Mouse (Mus musculus) ovary, postnatal 36 days (tissue): ENCODE measurements around the gene Nop10.

Experiments
- DNase-seq: peaks from one replicate; pipeline ENCODE4 v3.0.0; 2022; ENCODE audit warnings: low spot score, mixed read lengths

Gene Nop10

DNA sequence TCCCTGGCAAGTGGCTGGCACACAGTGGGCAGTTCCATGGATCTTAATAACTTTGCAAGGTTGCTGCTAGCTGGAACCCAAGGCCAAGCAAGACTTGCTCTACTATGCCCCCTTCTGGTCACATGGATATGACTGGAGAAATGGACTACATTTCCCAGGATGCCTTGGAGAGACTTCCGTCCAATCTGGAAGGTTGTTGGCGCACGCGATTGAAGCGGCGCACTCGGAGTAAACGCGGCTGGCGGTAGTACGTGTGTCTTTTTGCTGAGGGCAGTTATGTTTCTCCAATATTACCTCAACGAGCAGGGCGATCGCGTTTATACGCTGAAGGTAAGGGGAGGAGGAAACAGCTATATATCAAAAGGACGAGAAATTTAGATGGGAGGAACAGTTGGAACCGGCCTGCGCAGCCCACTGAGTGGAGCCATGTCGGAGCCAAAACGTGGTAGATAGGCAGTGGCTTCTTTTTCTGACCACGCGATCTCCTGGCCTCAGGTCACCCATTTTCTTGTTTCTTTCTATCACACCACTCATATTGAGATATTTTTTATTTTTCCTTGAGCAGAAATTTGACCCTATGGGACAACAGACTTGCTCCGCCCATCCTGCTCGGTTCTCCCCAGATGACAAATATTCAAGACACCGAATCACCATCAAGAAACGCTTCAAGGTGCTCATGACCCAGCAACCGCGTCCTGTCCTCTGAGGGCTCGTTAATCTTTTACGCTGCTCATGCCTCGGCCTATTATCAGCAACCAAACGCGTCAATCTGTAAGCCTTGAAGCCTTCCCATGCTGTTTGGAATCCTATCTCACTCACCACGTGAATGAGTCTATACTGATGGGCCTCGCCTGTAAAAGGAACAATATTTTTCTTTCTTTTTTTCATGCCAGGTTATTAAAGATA lies at the start of gene Nop10:
Nop10 (plus strand) TSS at position 179 of the 906 bp plus-strand sequence.
- peak; percentile 78 for DNase-seq

DNA sequence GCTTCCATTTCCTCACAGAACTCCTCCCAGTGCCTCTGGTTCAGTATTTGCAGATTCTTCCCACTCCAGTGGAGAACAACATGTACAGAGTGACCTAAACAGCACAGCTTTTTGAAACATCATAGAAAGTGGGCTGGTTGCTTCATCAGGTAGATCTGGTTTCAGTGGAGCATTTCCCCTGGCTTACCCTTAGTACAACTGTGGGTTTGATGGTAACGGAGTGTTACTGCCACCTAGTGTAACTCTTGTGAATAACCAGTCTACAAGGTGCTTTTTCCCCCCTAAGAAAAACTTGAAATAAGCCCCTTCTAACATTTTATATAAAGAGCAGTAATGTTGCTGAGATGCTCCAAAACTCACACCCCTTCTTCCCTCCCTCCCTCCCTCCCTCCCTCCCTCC lies 45.7 kb upstream of the Nop10 start:
- DNase-seq = no peak

DNA sequence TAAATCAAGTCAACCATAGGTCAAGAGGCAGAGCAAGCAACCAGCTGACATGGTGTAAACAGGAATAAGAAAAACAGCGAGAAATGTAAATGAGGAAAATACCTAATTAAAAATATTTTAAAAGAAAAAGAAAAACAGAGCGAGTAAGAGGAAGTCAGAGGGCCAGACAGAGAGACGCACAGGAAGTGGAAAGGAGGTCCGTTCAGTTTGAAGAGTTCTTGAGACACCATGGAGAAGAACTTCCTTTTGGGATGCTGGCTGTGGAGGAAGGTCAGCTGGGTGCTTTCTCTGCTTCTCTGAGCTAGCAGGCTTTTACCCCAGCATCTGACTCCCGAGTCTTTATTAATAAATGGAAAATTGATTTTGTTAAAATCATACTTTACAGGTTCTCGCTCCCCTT lies 44.1 kb upstream of the Nop10 start:
- no peak for DNase-seq

DNA sequence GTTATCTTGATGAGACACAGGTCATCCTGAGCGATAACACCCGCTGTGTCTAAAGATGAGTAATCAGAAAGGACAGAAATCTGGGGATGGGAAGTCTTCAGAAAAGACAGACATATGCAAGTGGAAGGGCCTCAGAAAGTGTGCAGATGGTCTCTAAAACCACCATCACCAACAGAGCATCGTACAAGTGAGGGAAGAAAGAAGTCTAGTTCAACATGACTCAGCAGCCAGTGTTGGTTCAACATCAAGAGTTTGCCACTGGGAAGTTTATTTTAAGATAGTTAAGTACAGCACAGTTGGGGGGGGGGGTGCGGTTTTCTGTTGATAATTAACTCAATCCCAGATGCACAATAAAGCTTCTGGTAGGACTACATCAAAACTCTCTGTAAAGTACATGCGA lies 40.8 kb upstream of the Nop10 start:
- no peak for DNase-seq

DNA sequence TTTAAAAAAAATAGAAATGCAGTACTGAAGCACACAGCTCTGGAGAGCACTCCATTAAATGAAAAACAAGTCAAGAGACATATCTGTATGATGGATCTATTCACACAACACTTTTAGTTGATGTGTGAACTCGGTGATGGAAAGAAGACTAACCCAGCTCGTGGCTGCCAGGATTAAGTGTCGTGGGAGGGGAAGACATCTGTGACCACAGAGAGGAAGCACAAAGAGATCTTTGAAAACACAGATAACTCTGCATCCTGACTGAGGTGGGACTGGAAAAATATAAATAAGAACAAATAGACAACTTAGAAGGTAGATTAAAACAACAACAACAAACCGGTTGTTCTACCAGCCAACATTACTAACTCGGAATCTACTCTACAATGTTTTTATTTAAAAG lies 39.1 kb upstream of the Nop10 start:
- DNase-seq = no peak

DNA sequence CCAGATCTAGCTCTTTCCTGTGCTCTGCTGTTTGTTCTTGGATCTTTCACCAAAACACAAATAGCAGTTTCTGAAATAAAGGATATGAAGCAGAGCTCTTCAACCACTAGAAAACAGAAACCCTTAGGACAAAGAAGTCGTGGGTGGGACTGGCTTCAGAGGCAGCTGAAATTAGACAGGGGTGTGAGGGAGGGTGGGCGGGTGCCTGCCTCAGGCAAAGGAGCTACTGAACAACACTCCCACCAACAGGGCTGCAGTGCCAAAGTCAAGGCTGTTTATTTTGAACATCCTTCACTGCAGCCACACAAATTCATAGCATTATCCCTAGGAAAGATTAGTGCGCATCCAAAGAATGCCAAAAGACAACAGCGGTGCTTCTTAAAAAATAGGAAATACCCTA lies 37.4 kb upstream of the Nop10 start:
- no peak for DNase-seq

DNA sequence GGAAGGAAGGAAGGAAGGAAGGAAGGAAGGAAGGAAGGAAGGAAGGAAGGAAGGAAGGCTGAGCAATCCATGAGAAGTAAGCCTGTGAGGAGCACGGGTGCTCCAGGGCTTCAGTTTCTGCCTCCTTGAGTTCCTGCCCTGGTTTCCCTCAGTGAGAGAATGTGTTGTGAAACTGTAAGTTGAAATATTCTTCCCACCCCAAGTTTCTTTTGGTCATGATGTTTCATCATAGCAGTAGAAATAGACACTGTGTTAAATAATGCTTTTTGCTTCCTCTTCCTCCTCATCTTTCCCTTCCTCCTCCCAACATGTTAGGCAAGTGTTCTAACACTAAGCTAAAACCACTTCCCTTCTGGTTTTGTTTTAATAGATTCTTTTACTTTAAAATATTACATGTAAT lies 29.1 kb upstream of the Nop10 start:
- DNase-seq = no peak

DNA sequence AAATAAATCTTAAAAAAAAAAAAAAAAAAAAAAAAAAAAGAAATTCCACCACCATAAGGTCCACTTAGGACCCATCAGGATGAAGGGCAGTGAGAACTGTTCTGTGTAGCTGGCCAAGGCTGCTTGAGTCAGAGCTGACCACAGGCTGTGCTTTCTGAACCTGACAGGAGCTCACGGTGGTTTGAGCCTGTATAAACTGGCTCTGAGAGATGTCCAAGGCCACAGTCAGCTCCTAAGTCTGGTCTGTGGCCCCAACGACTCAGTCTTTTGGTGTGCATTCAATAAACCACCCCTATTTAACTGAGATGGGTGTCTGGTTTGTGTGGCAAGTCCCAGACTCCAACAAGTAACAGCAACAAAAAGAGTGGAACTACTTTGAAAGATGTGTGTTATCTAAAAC lies 25.1 kb upstream of the Nop10 start:
- no peak for DNase-seq

DNA sequence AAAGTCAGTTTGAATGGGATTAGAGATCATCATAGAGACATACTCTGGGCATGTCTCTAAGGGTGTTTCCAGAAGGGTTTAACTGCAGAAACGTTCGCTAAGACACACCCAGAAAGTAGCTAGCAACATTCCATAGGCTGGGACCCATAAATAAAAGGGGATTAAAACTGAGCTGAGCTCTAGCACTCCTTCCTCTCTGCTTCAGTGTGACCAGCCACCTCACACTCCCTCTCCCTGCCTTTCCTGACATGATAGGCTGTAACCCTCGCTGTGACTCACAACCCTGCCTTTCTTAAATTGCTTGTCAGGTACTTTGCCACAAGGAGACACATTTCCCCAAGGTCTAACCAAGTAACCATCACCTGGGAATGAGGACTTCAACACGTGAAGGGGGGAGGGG lies 23.7 kb upstream of the Nop10 start:
- DNase-seq = no peak

DNA sequence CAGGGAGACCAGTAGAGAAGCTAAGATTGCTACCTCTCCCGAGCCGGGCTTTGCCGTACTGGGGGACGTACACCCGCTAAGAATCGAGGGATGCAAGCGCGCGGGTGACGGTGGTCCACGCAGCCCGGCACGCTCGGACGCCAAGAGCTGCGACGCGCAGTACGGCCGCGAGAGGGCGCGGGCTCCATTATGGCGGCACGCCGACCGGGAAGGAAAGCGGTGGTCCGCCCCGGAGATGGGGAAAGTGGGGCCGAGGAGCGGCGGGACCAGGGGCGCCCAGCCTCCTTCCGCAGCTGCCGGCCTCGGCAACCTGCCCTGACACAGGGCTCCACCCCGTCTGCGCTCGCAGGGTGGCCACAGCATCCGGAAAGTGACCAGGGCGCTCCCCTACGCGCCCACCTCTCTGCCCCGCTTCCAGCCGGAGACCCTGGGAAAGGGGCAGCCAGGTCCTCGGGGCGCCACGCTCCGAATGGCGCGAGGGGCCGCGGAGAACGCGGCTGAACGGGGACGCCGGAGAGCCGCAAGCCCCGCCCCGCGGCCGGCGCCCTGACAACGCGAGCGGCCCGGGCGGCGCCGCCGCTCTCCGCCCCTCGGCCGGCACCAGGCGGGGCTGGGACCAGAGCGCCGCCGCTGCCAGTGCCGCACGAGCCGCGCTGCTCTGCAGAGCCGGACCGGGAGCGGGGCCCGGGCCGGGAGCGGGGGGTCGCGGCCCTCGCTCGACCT lies 22.4 kb upstream of the Nop10 start, which contains the start of gene Lpcat4:
Lpcat4 (plus strand) TSS at position 257 of the 723 bp plus-strand sequence.
- peak; percentile 87 for DNase-seq

DNA sequence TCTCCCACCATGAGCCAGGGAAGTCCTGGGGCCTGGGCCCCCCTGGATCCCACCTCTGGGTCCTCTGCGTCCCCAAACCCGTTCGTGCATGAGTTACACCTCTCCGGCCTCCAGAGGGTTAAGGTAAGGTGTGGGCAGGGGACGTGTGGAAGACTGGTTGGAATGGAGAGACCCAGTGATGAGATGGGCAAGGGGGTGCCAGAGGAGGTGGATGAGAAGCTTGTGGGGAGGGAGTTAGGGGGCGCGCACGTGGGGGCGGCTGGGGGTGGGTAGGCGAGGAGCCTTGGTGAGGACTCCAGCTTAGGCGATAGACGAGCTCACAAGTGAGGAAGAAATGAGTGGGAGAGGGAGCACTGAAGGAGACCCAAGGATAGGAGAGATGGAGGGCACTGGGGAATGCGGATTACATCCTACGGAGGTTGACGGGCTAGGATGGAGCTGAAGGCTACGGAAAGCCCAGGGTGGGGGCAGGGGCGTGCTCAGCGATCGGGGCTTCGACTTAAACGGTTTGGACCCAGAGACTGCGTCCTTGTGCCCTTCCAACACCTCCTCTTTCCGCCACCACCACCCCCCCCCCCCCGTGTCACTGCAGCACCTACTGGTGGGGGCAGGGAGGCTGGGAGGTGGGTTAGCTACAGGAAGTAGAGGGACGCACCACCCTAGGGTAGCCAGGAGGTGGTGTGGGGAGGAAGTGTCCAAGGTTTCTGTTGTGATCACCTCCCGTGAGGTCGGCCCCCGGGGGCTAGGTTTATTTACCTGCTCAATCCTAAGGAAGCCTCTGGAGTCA lies 21.6 kb upstream of the Nop10 start:
- no peak for DNase-seq

DNA sequence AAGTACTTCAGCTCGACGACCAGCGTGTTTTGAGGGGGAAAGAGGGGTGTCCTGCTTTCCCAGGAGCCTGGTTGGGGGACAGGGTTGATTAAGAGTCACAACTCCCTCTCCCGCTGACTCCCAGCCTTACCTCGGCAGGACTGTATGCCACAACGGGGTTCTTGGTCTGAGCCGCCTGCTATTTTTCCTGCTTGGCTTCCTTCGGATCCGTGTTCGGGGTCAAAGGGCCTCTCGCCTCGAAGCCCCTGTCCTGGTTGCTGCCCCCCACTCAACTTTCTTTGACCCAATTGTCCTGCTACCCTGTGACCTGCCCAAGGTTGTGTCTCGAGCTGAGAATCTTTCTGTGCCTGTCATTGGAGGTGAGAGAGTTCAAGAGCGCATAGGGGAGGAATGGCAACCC lies 19.9 kb upstream of the Nop10 start:
- DNase-seq = no peak

DNA sequence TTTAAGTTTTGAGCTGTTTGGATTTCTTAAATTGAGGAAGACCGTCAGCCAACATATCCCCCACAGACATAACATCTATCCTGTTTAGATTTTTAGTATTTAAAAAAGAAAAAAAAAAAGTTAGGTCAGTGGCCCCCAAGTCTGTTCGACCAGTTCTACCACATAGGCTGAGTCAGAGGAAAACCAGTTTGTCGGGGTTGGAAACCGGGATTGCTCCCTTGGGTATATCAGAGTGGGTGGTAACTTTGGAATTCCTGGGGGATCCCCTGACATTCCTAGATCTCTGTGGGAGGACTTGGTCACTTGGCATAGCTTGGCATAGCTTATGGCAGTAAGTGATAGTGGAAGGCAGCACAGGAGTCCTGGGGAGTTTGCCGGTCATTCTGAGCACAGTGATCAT lies 16.4 kb upstream of the Nop10 start:
- no peak for DNase-seq

DNA sequence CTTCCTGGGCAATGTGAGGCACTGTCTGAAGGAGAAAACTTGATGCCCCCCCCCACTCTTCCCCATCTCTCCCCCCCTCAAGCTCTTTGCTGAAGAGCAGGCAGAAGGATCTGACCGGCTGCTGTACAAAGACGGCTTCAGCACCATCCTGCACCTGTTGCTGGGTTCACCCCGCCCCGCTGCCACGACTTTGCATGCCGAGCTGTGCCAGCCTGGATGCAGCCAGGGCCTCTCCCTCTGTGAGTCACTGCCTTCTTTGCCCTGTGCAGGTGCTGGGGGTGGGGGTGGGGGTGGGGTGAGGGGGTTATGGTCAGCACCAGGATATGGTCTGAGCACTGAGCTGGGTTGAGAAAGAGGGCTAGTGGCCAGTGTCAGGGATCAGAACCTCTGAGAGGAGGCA lies 15.5 kb upstream of the Nop10 start:
- no peak for DNase-seq

DNA sequence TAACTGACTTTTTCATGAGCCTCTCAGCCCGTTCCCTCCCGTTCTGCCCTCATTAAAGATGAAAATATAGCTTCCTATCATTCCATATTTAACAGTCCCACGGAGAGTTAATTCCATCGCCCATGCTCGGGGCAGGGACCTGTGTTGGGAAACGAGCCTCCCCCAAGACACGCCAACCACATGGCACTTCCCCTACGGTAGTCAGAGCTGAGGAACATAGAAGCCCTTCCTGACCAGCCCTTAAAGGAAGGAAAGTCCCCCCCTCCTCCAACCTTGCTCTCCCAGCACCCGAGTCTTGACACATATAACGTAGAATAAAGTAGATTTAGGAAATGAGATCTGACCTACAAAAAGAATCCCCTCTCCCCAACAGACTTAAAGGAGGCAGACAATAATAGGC lies 14.4 kb upstream of the Nop10 start:
- no peak for DNase-seq

DNA sequence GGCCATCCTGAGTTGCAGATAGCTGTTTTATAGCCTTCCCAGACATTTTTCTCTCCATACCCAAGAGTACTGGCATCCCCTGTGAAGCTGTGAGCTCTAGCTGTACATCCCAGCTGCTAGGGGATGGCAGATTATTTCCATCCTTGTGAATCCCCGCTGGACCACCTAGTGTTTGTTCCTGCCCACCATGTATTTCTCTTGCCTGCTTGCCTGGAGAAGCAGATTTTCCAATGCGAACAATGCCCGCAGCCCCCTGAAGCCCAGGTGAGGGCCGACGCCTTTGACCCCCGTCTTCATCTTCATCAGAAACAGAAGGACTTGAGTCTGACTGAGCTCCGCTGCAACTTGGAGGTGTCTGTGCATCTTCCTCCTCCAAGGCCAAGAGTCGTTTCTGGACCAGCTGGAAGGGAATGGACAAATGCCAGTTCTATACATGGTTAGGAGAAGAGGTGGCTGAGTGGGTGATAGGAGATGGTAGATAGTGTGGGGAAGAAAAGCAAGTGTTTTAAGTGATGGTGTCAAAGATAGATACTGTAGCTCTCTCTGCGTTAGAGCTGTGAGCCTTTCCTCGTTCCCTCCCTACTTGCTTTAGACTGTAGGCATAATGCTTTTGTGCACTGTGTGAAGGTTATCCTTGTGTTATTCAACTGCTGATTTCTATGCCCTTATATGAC lies 11.8 kb upstream of the Nop10 start:
- DNase-seq = no peak

DNA sequence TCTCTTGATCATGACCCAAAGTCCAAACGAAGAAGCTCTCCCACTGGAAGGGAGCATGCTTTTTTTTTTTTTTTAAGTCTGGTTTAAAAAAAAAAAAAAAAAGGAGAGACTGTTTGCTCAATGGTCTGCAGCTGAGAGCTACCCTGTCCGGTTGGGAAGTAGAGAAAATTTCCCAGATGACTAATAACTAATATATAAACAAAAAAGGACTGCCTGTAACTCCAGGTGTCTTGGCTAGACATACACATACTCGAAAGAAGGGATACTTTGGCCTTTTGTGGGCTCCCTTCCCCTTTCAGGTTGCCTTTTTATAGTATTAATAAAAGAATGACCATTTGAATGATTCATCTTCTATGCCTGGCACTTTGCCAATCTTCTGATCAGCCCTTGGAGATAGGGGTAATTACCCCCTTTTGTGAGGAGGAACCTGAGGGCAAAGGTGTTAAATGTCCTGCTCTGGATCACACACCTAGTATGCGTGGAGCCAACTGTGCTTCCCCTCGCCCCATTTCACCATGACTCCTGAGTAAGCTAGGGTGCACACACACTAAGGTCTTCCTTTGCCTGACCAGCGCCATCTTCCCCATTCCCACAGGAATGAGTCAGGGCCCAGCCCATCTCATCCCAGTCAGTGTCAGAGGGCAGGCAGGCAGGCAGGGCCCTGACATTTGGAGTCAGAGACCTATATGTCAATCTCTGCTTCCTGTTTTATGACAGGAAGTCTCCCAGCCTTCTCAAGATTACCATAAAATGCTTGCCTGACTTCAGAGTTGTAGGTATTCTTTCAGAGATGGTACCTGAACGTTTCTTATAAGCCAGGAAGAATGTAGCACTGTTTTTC lies 6.8 kb upstream of the Nop10 start:
- no peak for DNase-seq

DNA sequence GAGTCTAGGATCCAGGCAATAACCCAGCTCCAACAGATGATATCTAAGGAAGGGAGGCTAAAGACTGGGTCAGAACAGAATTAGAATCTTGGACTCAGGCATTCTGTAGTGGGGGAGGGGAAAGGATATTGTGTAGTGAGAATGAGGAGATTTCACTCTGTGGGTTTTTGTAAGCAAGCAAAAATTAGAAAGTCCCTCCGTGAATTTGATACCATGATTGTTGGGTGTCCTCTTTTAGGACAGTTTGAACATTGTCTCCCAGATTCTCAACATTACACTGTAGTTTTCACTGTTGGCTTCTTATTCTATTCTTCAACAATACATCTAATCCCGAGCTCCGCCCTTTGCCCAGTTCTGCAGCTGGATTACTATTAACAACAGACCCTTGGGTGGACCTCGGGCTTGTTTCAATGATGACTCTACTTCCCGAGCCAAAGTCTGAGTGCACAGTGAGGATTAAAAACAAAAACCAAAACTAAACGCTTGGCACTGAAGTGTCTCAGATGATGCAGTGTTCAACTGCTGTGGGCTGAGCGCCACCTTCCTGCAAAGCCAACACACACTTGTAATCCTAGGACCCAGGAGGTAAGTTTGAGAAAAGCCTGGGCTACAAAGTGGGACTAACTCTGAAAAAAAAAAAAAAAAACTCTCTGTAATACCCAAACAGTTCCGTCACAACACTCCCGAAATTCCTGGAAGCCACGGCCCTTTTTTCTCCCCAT lies 2.3 kb upstream of the Nop10 start, which contains the start of gene Nutm1:
Nutm1 (minus strand) TSS at position 51 of the 722 bp plus-strand sequence.
- DNase-seq = peak; percentile 29

DNA sequence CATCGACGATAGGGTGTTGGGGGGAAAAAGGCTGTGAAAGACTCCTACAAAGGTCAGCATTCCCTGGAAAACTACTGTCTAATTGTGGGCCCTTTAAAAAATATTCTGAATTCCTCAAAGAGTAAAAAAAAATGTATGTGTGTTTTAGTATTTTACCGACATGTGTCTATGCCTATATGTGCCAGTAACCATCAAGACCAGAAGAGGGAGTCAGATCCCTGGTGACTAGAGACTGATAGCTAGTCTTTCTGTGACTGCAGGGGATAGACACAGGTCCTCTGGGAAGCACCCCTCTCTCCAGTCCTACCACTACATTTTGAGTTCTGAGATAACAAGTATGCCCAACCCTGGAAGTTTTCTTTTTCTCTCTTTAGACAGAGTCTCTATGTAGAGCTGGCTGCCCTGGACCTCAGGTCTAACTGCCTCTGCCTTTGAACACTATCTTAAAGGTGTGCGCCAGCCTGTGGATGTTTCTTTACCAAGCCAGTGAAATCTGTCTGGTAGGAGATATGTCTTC lies 1.1 kb downstream of the Nop10 start:
- no peak for DNase-seq

DNA sequence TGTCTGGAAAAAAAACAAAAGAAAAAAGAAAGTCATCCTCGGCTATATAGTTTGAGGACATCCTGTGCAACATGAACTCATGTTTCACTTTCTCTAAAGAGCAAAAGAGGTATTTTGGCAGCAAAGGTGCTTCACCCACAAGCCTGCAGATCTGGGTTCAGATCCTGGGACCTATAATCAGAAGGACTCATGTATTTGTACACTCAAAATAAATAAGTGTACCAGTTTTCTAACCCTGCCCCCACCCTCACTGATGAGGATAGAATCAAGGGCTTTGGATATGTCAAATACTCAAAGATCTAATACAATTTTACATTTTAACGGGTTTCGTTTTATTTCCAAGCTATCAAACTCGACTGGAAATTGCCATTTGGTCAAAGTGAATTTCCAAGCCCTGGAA lies 2.6 kb downstream of the Nop10 start:
- no peak for DNase-seq
